Mouse (Mus musculus): Measurements from ENCODE around the gene Aldoc. TPM values are rescaled to one million over a fixed set of nuclear protein-coding genes. Genes with fewer than 3 reads are reported as not detected.

Gene Aldoc
- polyA plus RNA-seq, 1 experiment from 2014 or later, result 5.1 TPM

- H3K9ac ChIP-seq, result no peak overlapping the region
- no peaks in the 10 kb centered on the region for H3K9me3 ChIP-seq (replicated peaks)
- H3K4me1 ChIP-seq, result peaks cover 48% of the 10 kb centered on the region
- H3K4me3 ChIP-seq, result no peak overlapping the region
- no peaks in the 10 kb centered on the region for H3K27me3 ChIP-seq (replicated peaks)
- 73% methylated on average over 4 of the region's 4 CpGs for WGBS (ENCODE audit: insufficient replicate concordance)
- peak overlapping the region; percentile 51 for H3K27ac ChIP-seq
- peaks cover 18% of the 10 kb centered on the region for H3K36me3 ChIP-seq
- no peak overlapping the region for H3K4me2 ChIP-seq
- ATAC-seq, result no peak
These were observed 26.9 kb downstream of the Aldoc start for GRCm38 (mm10) chr11:78349441-78350358.

GRCm38 (mm10) chr11:78353081-78353480 is 30.3 kb downstream of the Aldoc start:
- Histone ChIP-seq H3K27me3 (replicated peaks) (no peaks in the 10 kb centered on the region; the same call in 1 of the 2 replicates), H3K4me1 (peaks cover 20% of the 10 kb centered on the region), H3K9me3 (replicated peaks) (no peaks in the 10 kb centered on the region)

DNA sequence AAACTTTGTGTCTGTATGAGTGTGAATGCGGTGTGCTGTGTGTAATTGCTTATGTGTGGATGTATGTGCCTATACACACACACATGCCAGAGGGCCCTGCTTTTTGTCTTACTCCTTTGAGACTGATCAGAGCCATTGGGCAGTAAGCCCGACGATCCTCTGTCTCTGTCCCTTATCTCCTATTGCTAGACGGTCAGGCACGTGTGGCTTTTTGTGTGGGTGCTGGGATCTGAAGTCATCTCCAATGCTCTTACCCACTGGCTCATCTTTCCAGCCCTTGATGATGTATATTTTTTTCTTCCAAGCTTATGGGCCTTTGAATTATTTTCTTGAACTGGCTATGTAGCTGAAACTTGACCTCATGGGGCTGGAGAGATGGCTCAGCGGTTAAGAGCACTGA is 32.1 kb downstream of the Aldoc start:
- WGBS (ENCODE audit: insufficient replicate concordance), result 52% methylated on average over 6 of the region's 6 CpGs
- Histone ChIP-seq H3K4me3 (no peak overlapping the region), H3K9ac (no peak overlapping the region), H3K27me3 (replicated peaks) (no peaks in the 10 kb centered on the region; the same call in 1 of the 2 replicates), H3K27ac (no peak overlapping the region), H3K36me3 (no peaks in the 10 kb centered on the region), H3K9me3 (replicated peaks) (no peaks in the 10 kb centered on the region), H3K4me1 (peaks cover 14% of the 10 kb centered on the region), H3K4me2 (no peak overlapping the region)
- ATAC-seq, result no peak

More at GRCm38 (mm10) chr11:78353081-78353480, 30.3 kb downstream of the Aldoc start:
- no peak overlapping the region for H3K27ac ChIP-seq
- peaks cover 11% of the 10 kb centered on the region for H3K36me3 ChIP-seq
- no peak overlapping the region for H3K4me2 ChIP-seq
- ATAC-seq, result no peak
- H3K4me3 ChIP-seq, result no peak overlapping the region
- H3K9ac ChIP-seq, result no peak overlapping the region
- WGBS (ENCODE audit: insufficient replicate concordance), result 50% methylated on average over 1 of the region's 1 CpGs

- WGBS (ENCODE audit: insufficient replicate concordance), result 26% methylated on average over 4 of the region's 4 CpGs
- H3K27ac ChIP-seq, result no peak overlapping the region
- no peaks in the 10 kb centered on the region for H3K36me3 ChIP-seq
- ATAC-seq, result no peak
- H3K4me1 ChIP-seq, result peaks cover 12% of the 10 kb centered on the region; the same call in 1 of the 2 replicates
- H3K4me3 ChIP-seq, result no peak overlapping the region
- no peak overlapping the region for H3K9ac ChIP-seq
- no peaks in the 10 kb centered on the region for H3K9me3 ChIP-seq (replicated peaks)
- no peaks in the 10 kb centered on the region; the same call in 1 of the 2 replicates for H3K27me3 ChIP-seq (replicated peaks)
- H3K4me2 ChIP-seq, result no peak overlapping the region
These were observed 32.9 kb downstream of the Aldoc start for GRCm38 (mm10) chr11:78355471-78356238.

DNA sequence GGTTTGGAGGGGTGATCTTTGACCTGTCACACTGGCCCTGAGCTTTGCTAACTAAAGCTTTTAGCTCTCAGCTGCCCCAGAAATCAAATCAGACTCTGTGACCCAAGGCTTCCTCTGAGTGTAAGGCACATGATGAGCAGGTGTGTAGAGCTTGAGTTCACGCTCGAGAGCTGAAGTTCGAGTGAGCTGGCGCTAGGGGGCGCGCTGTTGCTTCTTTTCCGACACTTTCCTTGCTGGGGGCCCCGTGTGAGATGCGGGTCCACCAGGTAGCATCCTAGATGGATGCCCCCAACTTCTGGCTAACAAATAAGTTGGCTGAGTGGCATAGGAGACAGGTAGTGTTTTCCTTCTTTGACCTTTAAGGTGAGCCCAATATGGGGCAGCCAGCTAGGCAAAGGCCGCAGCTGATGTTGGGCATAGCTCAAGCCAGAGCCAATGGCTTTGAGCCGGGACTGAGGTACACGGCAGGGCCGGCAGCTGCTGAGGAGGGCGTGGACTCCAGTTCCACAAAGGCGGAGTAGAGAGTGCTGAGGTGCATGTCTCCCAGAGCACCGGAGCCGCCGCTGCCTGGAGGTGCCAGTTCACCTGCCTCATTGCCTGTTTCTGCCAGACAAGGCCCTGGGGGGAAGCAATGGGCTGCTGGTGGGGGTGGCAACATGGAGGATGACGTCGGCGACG is 35.7 kb downstream of the Aldoc start:
- H3K4me1 ChIP-seq, result peaks cover 12% of the 10 kb centered on the region; the same call in 1 of the 2 replicates
- ATAC-seq, result no peak
- no peaks in the 10 kb centered on the region for H3K36me3 ChIP-seq
- no peaks in the 10 kb centered on the region; the same call in 1 of the 2 replicates for H3K27me3 ChIP-seq (replicated peaks)
- no peak overlapping the region for H3K27ac ChIP-seq
- no peaks in the 10 kb centered on the region for H3K9me3 ChIP-seq (replicated peaks)
- no peak overlapping the region for H3K4me2 ChIP-seq
- H3K4me3 ChIP-seq, result no peak overlapping the region
- no peak overlapping the region for H3K9ac ChIP-seq
- WGBS (ENCODE audit: insufficient replicate concordance), result 20% methylated on average over 22 of the region's 22 CpGs

DNA sequence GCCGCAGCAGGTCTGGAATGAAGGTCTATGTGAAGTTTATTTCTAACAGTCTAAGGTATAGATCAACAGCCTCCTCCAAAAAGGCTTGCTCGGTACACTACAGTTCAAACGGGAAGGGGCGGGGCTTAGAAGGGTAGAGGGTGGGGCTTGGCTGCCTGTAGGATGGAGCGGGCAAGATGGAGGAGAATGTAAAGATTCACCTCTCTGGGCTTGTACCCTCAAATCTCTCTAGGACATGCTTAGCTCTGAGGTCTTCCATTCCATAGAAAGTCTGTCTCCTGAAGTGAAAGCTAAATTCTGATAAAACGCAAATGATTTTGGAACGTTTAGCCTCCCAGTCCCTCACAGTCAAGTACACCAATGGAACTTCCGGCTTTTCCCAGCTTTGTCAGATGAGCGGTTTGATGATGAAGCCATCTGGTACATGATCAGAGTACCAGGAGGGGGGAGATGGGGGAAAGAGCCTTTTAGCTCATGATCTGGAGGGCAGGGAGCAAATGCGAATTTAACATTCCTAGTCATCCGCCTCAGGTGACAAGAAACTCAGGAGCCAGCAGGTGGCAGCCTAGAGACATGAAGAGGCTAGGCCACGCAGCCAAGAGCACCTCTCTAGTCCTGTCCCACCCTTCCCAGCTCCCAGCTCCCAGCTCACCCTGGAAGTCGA is 37.5 kb downstream of the Aldoc start:
- Histone ChIP-seq H3K36me3 (no peaks in the 10 kb centered on the region), H3K27me3 (replicated peaks) (peaks cover 2% of the 10 kb centered on the region; the same call in 1 of the 2 replicates), H3K4me1 (peaks cover 13% of the 10 kb centered on the region; the same call in 1 of the 2 replicates), H3K4me2 (peak overlapping the region; percentile 72), H3K9ac (no peak overlapping the region), H3K27ac (no peak overlapping the region), H3K4me3 (peak overlapping the region; percentile 57), H3K9me3 (replicated peaks) (no peaks in the 10 kb centered on the region)
- 7% methylated on average over 13 of the region's 13 CpGs for WGBS (ENCODE audit: insufficient replicate concordance)
- peak; percentile 80 for ATAC-seq

DNA sequence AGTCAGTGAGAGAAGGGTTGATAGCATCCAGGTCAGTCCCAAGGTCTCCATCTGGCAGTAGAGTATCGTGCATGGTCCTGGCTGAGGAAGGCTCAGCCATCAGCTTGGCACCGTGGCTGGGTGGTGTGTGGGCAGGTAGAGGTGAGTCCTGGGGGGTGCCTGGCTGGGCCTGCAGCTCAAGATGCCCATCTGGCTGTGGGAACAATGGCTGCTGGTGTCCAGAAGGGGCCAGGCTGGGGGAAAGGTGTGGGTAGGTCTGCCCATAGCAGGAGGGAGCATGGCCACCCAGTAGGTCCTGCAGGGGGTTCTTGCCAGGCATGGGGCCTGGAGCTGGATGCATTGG is 38.0 kb downstream of the Aldoc start:
- Histone ChIP-seq H3K9me3 (replicated peaks) (no peaks in the 10 kb centered on the region), H3K4me1 (peaks cover 13% of the 10 kb centered on the region; the same call in 1 of the 2 replicates), H3K27ac (no peak overlapping the region), H3K4me2 (peak overlapping the region; percentile 72), H3K36me3 (no peaks in the 10 kb centered on the region), H3K4me3 (peak overlapping the region; percentile 57; the same call in 1 of the 2 replicates), H3K9ac (no peak overlapping the region), H3K27me3 (replicated peaks) (peaks cover 6% of the 10 kb centered on the region; the same call in 1 of the 2 replicates)
- 59% methylated on average over 2 of the region's 2 CpGs for WGBS (ENCODE audit: insufficient replicate concordance)
- peak; percentile 14; the same call in 1 of the 2 replicates for ATAC-seq

- peaks cover 13% of the 10 kb centered on the region; the same call in 1 of the 2 replicates for H3K4me1 ChIP-seq
- H3K9me3 ChIP-seq (replicated peaks), result no peaks in the 10 kb centered on the region
- no peak overlapping the region for H3K4me3 ChIP-seq
- peaks cover 6% of the 10 kb centered on the region; the same call in 1 of the 2 replicates for H3K27me3 ChIP-seq (replicated peaks)
- no peaks in the 10 kb centered on the region for H3K36me3 ChIP-seq
- 60% methylated on average over 13 of the region's 13 CpGs for WGBS (ENCODE audit: insufficient replicate concordance)
- no peak overlapping the region for H3K4me2 ChIP-seq
- ATAC-seq, result no peak
- no peak overlapping the region for H3K9ac ChIP-seq
- H3K27ac ChIP-seq, result no peak overlapping the region
These were observed 40.7 kb downstream of the Aldoc start for GRCm38 (mm10) chr11:78363309-78364007.

GRCm38 (mm10) chr11:78364103-78364502 is 41.3 kb downstream of the Aldoc start:
- Histone ChIP-seq H3K4me1 (0 out of 2 replicates have a peak, but pooled peaks cover 13% of the 10 kb centered on the region), H3K36me3 (no peaks in the 10 kb centered on the region), H3K9ac (no peak overlapping the region), H3K27ac (no peak overlapping the region), H3K4me3 (no peak overlapping the region), H3K9me3 (replicated peaks) (no peaks in the 10 kb centered on the region), H3K4me2 (no peak overlapping the region), H3K27me3 (replicated peaks) (0 out of 2 replicates have a peak, but pooled peaks cover 6% of the 10 kb centered on the region)
- 50% methylated on average over 8 of the region's 8 CpGs for WGBS (ENCODE audit: insufficient replicate concordance)
- ATAC-seq, result no peak

DNA sequence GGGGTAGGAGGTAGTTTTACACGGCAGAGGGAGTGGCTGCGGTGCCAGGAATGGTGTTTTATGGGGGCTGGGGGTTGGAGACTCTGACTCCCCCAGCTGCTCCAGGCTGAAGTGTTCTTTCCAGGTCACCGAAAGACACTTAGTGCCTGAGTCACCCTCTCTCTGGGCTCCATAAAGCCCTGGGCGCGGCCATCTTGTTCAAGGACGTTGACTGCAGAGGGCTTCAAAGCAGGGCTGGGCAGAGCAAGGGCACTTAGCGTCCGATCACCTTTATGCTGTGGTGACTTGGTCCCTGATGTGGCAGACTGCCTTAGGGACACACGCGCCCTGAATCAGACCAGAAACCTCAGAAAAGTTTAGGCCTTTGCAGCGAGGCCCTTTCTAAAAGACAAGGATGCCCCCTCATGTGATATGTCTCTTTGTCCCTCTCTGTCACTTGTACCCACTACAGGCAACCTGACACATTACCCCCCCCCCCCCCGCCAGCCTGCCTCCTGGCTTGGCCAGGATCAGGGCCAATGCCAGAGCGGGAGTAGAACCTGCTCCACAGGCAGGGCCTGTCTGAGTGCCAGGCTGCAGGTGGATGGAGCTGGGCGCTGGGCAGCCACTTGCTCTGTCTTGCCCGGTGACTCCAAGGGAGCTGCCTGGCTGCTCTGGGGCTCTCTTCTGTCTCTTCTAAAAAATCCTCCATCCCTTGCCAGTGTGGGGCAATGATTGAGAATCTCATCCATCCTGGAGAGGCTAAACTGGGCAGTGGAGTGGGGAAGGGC is 44.9 kb downstream of the Aldoc start:
- no peak for ATAC-seq
- Histone ChIP-seq H3K9ac (no peak overlapping the region), H3K4me1 (0 out of 2 replicates have a peak, but pooled peaks cover 4% of the 10 kb centered on the region), H3K9me3 (replicated peaks) (no peaks in the 10 kb centered on the region), H3K27ac (no peak overlapping the region), H3K4me3 (no peak overlapping the region), H3K4me2 (no peak overlapping the region), H3K27me3 (replicated peaks) (0 out of 2 replicates have a peak, but pooled peaks cover 9% of the 10 kb centered on the region), H3K36me3 (no peaks in the 10 kb centered on the region)
- WGBS (ENCODE audit: insufficient replicate concordance), result 78% methylated on average over 15 of the region's 15 CpGs
